Comparison of ENCODE assay signal across 9 mouse cellular contexts in genomic region chr5:120565171-120565905, GRCm38 (mm10). TPM values are rescaled to one million over a fixed set of nuclear protein-coding genes. Genes with fewer than 3 reads are reported as not detected.
DNase-seq lines count a peak whose midpoint lies in the region; ATAC-seq and TF ChIP-seq lines count a peak whose summit lies in the region.
"Had no signal": no experiment of that assay in that cellular context is flagged by ENCODE, and none has a peak within 500 bp of the region (broad histone marks: within the 10 kb centered on the region; RNA-seq: fewer than 3 reads in every experiment).

No protein-coding gene starts in this region.

- peak; percentile 51 for DNase-seq in adrenal gland, postnatal 14 days
- no peak for DNase-seq in adrenal gland, adult 18-20 months (ENCODE audit: low spot score in 2 of 2)
- peak; percentile 97 for DNase-seq in liver, adult 2 months (ENCODE audit: extremely low read depth, low read depth, low spot score)
- no peak for DNase-seq in liver
- DNase-seq in layer of hippocampus, adult 8-10 months (ENCODE audit: low spot score in 2 of 2), result no peak
- no peak for DNase-seq in left cerebral cortex, adult 11 months (ENCODE audit: low spot score)

- TF ChIP-seq CTCF in liver, adult 2 months (IDR thresholded peaks at IDR 0.05; ENCODE audit: low read depth, low read length), result no peak

- no peak for ATAC-seq in limb, embryonic 12.5 days (ENCODE audit: insufficient number of reproducible peaks, insufficient read depth, low FRiP score, low TSS enrichment, low read depth)
- no peak for ATAC-seq in stomach, embryonic 14.5 days (ENCODE audit: insufficient number of reproducible peaks, insufficient read depth, low FRiP score, low read depth)

- no peak overlapping the region for H3K4me3 ChIP-seq in liver, adult 2 months (ENCODE audit: insufficient read depth, low read depth, low read length)
- no peak overlapping the region for H3K4me3 ChIP-seq in limb, embryonic 12.5 days (replicated peaks)
- H3K4me3 ChIP-seq in stomach, embryonic 14.5 days (ENCODE audit: low read depth, low read length), result no peak overlapping the region
- H3K4me3 ChIP-seq: erythroblast, embryonic 14.5 days had no signal

- peak overlapping the region; percentile 63 for H3K27ac ChIP-seq in liver, adult 2 months (replicated peaks; ENCODE audit: insufficient read depth, low read depth, low read length)
- H3K27ac ChIP-seq in limb, embryonic 12.5 days, result peak overlapping the region; percentile 94
- peak overlapping the region; percentile 66 for H3K27ac ChIP-seq in stomach, embryonic 14.5 days (ENCODE audit: low read length)

- H3K79me2 ChIP-seq in liver, adult 2 months (ENCODE audit: control insufficient read depth, insufficient read depth, low read length), result peaks cover 2% of the 10 kb centered on the region; the same call in 1 of the 2 replicates

- H3K4me1 ChIP-seq in liver, adult 2 months (ENCODE audit: control insufficient read depth, insufficient read depth, low read length), result peaks cover 53% of the 10 kb centered on the region
- peaks cover 96% of the 10 kb centered on the region for H3K4me1 ChIP-seq in limb, embryonic 12.5 days (replicated peaks)
- peaks cover 80% of the 10 kb centered on the region for H3K4me1 ChIP-seq in stomach, embryonic 14.5 days (ENCODE audit: control insufficient read depth, insufficient read depth, low read length)

- TF ChIP-seq POLR2A in liver, adult 2 months (IDR thresholded peaks at IDR 0.05; ENCODE audit: extremely low read depth, insufficient read depth, low read length), result no peak

- H3K27me3 ChIP-seq in liver, adult 2 months (ENCODE audit: control insufficient read depth, insufficient read depth, low read length), result no peaks in the 10 kb centered on the region
- no peaks in the 10 kb centered on the region for H3K27me3 ChIP-seq in limb, embryonic 12.5 days
- H3K27me3 ChIP-seq in stomach, embryonic 14.5 days (ENCODE audit: control insufficient read depth, insufficient read depth, low read length), result no peaks in the 10 kb centered on the region

- peak overlapping the region; percentile 5; the same call in 1 of the 2 replicates for H3K4me2 ChIP-seq in limb, embryonic 12.5 days
- H3K4me2 ChIP-seq in stomach, embryonic 14.5 days (replicated peaks; ENCODE audit: low read depth, low read length), result no peak overlapping the region

- 25% methylated on average over 15 of the region's 15 CpGs for WGBS in liver, adult 2 months
- WGBS in limb, embryonic 12.5 days, result 37% methylated on average over 15 of the region's 15 CpGs
- 38% methylated on average over 15 of the region's 15 CpGs for WGBS in stomach, embryonic 14.5 days

- no peaks in the 10 kb centered on the region for H3K36me3 ChIP-seq in liver, adult 2 months (ENCODE audit: control insufficient read depth, insufficient read depth, low read length)
- H3K36me3 ChIP-seq in limb, embryonic 12.5 days, result no peaks in the 10 kb centered on the region
- no peaks in the 10 kb centered on the region for H3K36me3 ChIP-seq in stomach, embryonic 14.5 days (ENCODE audit: control insufficient read depth, insufficient read depth, low read length)

- H3K9me3 ChIP-seq in limb, embryonic 12.5 days, result no peaks in the 10 kb centered on the region
- H3K9me3 ChIP-seq in stomach, embryonic 14.5 days (ENCODE audit: control insufficient read depth, low read depth, low read length), result no peaks in the 10 kb centered on the region

- peak overlapping the region; percentile 35; the same call in 1 of the 2 replicates for H3K9ac ChIP-seq in liver, adult 2 months (ENCODE audit: low read depth, low read length)
- no peak overlapping the region for H3K9ac ChIP-seq in limb, embryonic 12.5 days (replicated peaks)
- no peak overlapping the region for H3K9ac ChIP-seq in stomach, embryonic 14.5 days (replicated peaks; ENCODE audit: low read depth, low read length)

RNA-seq across cellular contexts. Expression of gene Tpcn1, which starts 23.1 kb away (rescaled TPM):
- 56.5 and 57.5 TPM in 2 replicates for total RNA-seq in adrenal gland, postnatal 14 days (2021)
- 10 to 100 TPM; 33.6 to 42.2 TPM for total RNA-seq in adrenal gland, adult 18-20 months (2021)
- 7.6 and 11.5 TPM in 2 replicates for total RNA-seq in liver, adult 2 months (2014; rRNA removed)
- 51.9 and 78.1 TPM in 2 replicates for polyA plus RNA-seq in liver, adult 2 months (2012; rRNA removed)
- polyA plus RNA-seq in limb, embryonic 12.5 days (2016; fragmentation: Nextera tagmentation; extraction: Ambion mirVana), result 16.7 and 17.2 TPM in 2 replicates
- 24.0 and 26.5 TPM in 2 replicates for polyA plus RNA-seq in stomach, embryonic 14.5 days (2014; fragmentation: Nextera tagmentation; extraction: Ambion mirVana)
- 10 to 100 TPM; 38.2 to 43.8 (median 41.1) TPM for total RNA-seq in layer of hippocampus, adult 8-10 months (2022)

RNA-seq across cellular contexts. Expression of gene Iqcd, which starts 23.5 kb away (rescaled TPM):
- 0.30 and 0.48 TPM in 2 replicates for total RNA-seq in adrenal gland, postnatal 14 days (2021)
- total RNA-seq in adrenal gland, adult 18-20 months (2021), result under 1 TPM; 0.36 to 0.48 TPM
- 0.09 TPM in 1 of 2 replicates, not detected in the other for total RNA-seq in liver, adult 2 months (2014; rRNA removed)
- polyA plus RNA-seq in liver, adult 2 months (2012; rRNA removed), result 0.15 and 0.22 TPM in 2 replicates
- 0.64 and 0.93 TPM in 2 replicates for polyA plus RNA-seq in limb, embryonic 12.5 days (2016; fragmentation: Nextera tagmentation; extraction: Ambion mirVana)
- 0.54 and 0.78 TPM in 2 replicates for polyA plus RNA-seq in stomach, embryonic 14.5 days (2014; fragmentation: Nextera tagmentation; extraction: Ambion mirVana)
- 1 to 10 TPM; 1.2 to 1.6 (median 1.5) TPM for total RNA-seq in layer of hippocampus, adult 8-10 months (2022)

RNA-seq across cellular contexts. Expression of gene Rita1, which starts 47.1 kb away (rescaled TPM):
- 15.6 and 16.0 TPM in 2 replicates for total RNA-seq in adrenal gland, postnatal 14 days (2021)
- total RNA-seq in adrenal gland, adult 18-20 months (2021), result 10 to 100 TPM; 14.2 to 16.9 TPM
- total RNA-seq in liver, adult 2 months (2014; rRNA removed), result 4.4 and 5.9 TPM in 2 replicates
- 9.1 and 10.5 TPM in 2 replicates for polyA plus RNA-seq in liver, adult 2 months (2012; rRNA removed)
- 16.9 and 19.1 TPM in 2 replicates for polyA plus RNA-seq in limb, embryonic 12.5 days (2016; fragmentation: Nextera tagmentation; extraction: Ambion mirVana)
- polyA plus RNA-seq in stomach, embryonic 14.5 days (2014; fragmentation: Nextera tagmentation; extraction: Ambion mirVana), result 8.4 and 9.0 TPM in 2 replicates
- 10 to 100 TPM; 22.1 to 27.3 (median 24.7) TPM for total RNA-seq in layer of hippocampus, adult 8-10 months (2022)

RNA-seq across cellular contexts. Expression of gene Ddx54, which starts 47.2 kb away (rescaled TPM):
- total RNA-seq in adrenal gland, postnatal 14 days (2021), result 38.6 and 45.9 TPM in 2 replicates
- 10 to 100 TPM; 44.1 to 57.6 TPM for total RNA-seq in adrenal gland, adult 18-20 months (2021)
- total RNA-seq in liver, adult 2 months (2014; rRNA removed), result 15.2 and 19.8 TPM in 2 replicates
- polyA plus RNA-seq in liver, adult 2 months (2012; rRNA removed), result 24.2 and 24.6 TPM in 2 replicates
- polyA plus RNA-seq in limb, embryonic 12.5 days (2016; fragmentation: Nextera tagmentation; extraction: Ambion mirVana), result 48.8 and 50.3 TPM in 2 replicates
- 27.1 and 30.7 TPM in 2 replicates for polyA plus RNA-seq in stomach, embryonic 14.5 days (2014; fragmentation: Nextera tagmentation; extraction: Ambion mirVana)
- total RNA-seq in layer of hippocampus, adult 8-10 months (2022), result 10 to 100 TPM; 32.8 to 37.1 (median 35.7) TPM

RNA-seq across cellular contexts. Expression of gene Slc8b1, which starts 54.4 kb away (rescaled TPM):
- total RNA-seq in adrenal gland, postnatal 14 days (2021), result 33.5 and 35.6 TPM in 2 replicates
- total RNA-seq in adrenal gland, adult 18-20 months (2021), result 10 to 100 TPM; 26.4 to 31.7 TPM
- 40.6 and 78.9 TPM in 2 replicates for total RNA-seq in liver, adult 2 months (2014; rRNA removed)
- polyA plus RNA-seq in liver, adult 2 months (2012; rRNA removed), result 47.6 and 52.4 TPM in 2 replicates
- 6.1 and 6.2 TPM in 2 replicates for polyA plus RNA-seq in limb, embryonic 12.5 days (2016; fragmentation: Nextera tagmentation; extraction: Ambion mirVana)
- polyA plus RNA-seq in stomach, embryonic 14.5 days (2014; fragmentation: Nextera tagmentation; extraction: Ambion mirVana), result 4.1 and 5.4 TPM in 2 replicates
- 10 to 100 TPM in 1 of 4 experiments, 1 to 10 TPM in 3; 9.6 to 10.8 (median 9.8) TPM for total RNA-seq in layer of hippocampus, adult 8-10 months (2022)

Comparison
In these comparisons a context has a peak if more than half of its experiments do, and no peak if none do; other contexts are left out.
1. DNase-seq: peak in adrenal gland, postnatal 14 days (single experiment) and liver, adult 2 months (single experiment); none in adrenal gland, adult 18-20 months (0 of 2), liver (single experiment), layer of hippocampus, adult 8-10 months (0 of 2) and left cerebral cortex, adult 11 months (single experiment).
2. Peak in every context shown above with its lines, with median percentiles within 50 percentile points of each other: H3K27ac ChIP-seq.